Mouse (Mus musculus) bone marrow, adult 2 months (tissue): ENCODE measurements around the gene Nkd1.

Experiments
- CTCF ChIP-seq: fragments of 200-500 bp; IDR thresholded peaks from 2 replicates; pipeline ENCODE4 v1.5.1; 2011; ENCODE audit warnings: low read length, control low read depth; ENCODE audit not compliant: control insufficient read depth, insufficient read depth
- POLR2A ChIP-seq: fragments of 200-500 bp; IDR thresholded peaks from 2 replicates; pipeline ENCODE4 v1.6.1; 2011; ENCODE audit warnings: low read depth, mild to moderate bottlenecking, control low read depth, low read length, borderline replicate concordance; ENCODE audit not compliant: control insufficient read depth

DNA sequence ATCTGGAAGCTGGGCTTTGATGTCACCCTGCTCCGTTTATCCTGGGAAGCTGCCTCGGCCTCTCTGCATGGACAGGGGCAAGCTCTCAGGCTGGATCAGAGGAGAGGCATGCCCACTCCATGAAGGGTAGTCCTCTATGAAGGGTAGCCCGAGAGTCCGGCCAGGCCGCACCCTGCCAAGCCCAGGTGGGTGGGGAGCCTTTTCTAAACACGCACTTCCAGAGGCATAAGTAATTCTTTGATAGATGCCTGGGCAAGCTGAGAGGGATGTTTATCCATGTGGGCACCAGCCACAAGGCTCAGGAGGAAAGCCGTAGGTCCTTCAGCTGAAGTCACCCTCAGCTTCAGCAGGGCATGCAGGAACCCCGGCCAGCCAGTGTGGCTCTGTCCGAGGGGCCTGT, 7.0 kb downstream of the Nkd1 start:
- no peak for TF ChIP-seq POLR2A
- no peak for TF ChIP-seq CTCF
